Mouse (Mus musculus) myocyte (in vitro differentiated cells): ENCODE measurements around the gene Grin2a. TPM values are rescaled to one million over a fixed set of nuclear protein-coding genes. Genes with fewer than 3 reads are reported as not detected.

Experiments used
- polyA plus RNA-seq: library from polyadenylated mRNA; unstranded; fragments of >200 nt; fragmentation: generic; extraction: Trizol; gene quantifications from one replicate; pipeline ENCODE4 v1.2.1, GENCODE M21; 2012; ENCODE audit warnings: missing spikeins

Grin2a gene
- polyA plus RNA-seq, 1 experiment = 0.01 TPM

Other genes starting within 250 kb of the Grin2a start
- not detected for gene Rpl39l, start 174.7 kb upstream of the Grin2a start, polyA plus RNA-seq
- gene Atf7ip2, start 197.2 kb upstream of the Grin2a start, polyA plus RNA-seq = not detected